Mouse (Mus musculus) thymus, adult 2 months (tissue): Measurements from ENCODE around the gene Gm20388.
"Not testable (repeated sequence)": the region's sequence is repeated elsewhere in the genome, so short reads cannot be mapped to it uniquely, and the experiment has no call there.

Source experiments
- CTCF ChIP-seq: fragments of 200-500 bp; IDR thresholded peaks from 2 replicates; pipeline ENCODE4 v1.5.1; 2012; ENCODE audit warnings: mild to moderate bottlenecking, control low read depth, low read length, moderate library complexity, borderline replicate concordance; ENCODE audit not compliant: control insufficient read depth, poor library complexity, insufficient read depth; ENCODE audit errors: extremely low read depth
- POLR2A ChIP-seq: fragments of 200-500 bp; IDR thresholded peaks from 2 replicates; pipeline ENCODE4 v1.6.1; 2012; ENCODE audit warnings: mild to moderate bottlenecking, low read length, control low read depth, moderate library complexity; ENCODE audit not compliant: control insufficient read depth, poor library complexity, insufficient read depth; ENCODE audit errors: extremely low read depth

- TF ChIP-seq CTCF, POLR2A: not testable (repeated sequence)
Observed at GRCm38 (mm10) chr8:122632134-122632533, 2721.5 kb downstream of the Gm20388 start.
